Mouse (Mus musculus): ENCODE measurements around the gene Sept5.
A peak's percentile ranks its signal among the peaks of the same experiment; 100 is the strongest.

DNA sequence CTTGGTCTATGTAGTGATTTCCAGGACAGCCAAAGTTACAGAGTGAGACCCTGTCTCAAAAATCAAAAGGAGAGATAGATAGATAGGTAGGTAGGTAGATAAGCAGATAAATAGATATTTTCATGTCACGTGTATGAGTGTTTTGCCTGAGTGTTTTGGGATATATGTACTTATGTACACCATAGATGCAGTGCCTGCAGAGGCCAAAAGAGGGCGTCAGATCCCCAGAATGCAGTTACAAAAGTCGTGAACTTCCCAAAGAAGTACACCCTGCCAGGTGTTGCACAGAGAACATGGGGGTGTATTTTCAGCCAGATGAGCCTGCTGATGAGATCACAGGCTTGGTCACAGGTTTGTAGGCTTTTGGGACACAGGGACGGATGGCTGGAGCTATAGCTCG, 49.4 kb upstream of the Sept5 start:
- TF ChIP-seq CTCF (IDR thresholded peaks at IDR 0.05; ENCODE audit: low read depth, low read length) = peak; percentile 21; the same call in 1 of the 2 replicates
- TF ChIP-seq POLR2A (IDR thresholded peaks at IDR 0.05; ENCODE audit: borderline replicate concordance, low read depth, low read length) = no peak

Data from bone marrow macrophage, adult 2 months (primary cell).